Mouse (Mus musculus) ES-E14 (cell line): ENCODE measurements around the gene Sidt1. TPM values are rescaled to one million over a fixed set of nuclear protein-coding genes. Genes with fewer than 3 reads are reported as not detected.

Experiments
- DNase-seq: peaks from one replicate; pipeline ENCODE4 v3.0.0-alpha.2; 2013; ENCODE audit warnings: low read depth, low spot score
- H3K27ac ChIP-seq: 2 replicates; pipeline ENCODE4 v1.5.1; 2012; ENCODE audit warnings: low read depth, mild to moderate bottlenecking, low read length, moderate library complexity, mixed read lengths; ENCODE audit not compliant: poor library complexity, insufficient read depth, severe bottlenecking
- H3K36me3 ChIP-seq: 2 replicates; pipeline ENCODE4 v1.6.1; 2012; ENCODE audit warnings: mild to moderate bottlenecking, low read length, moderate library complexity, mixed read lengths; ENCODE audit not compliant: control insufficient read depth, poor library complexity, insufficient read depth, severe bottlenecking
- H3K4me1 ChIP-seq, 2 experiments: fragments of 150-350 bp in 1 of 2; sonication (generic) in 1 of 2; 2 replicates each; pipeline ENCODE4 v1.6.1; 2012; ENCODE audit warnings: low read length in 2 of 2, mild to moderate bottlenecking in 1 of 2, mixed read lengths in 1 of 2; ENCODE audit not compliant: control insufficient read depth in 2 of 2, insufficient read depth in 2 of 2, poor library complexity in 1 of 2
- H3K4me3 ChIP-seq, 2 experiments: fragments of 150-350 bp in 1 of 2; sonication (generic) in 1 of 2; 2 replicates each; pipeline ENCODE4 v1.5.1; 2012; ENCODE audit warnings: low read length in 2 of 2, low read depth in 1 of 2, mild to moderate bottlenecking in 1 of 2, mixed read lengths in 1 of 2; ENCODE audit not compliant: insufficient read depth in 1 of 2, poor library complexity in 1 of 2, severe bottlenecking in 1 of 2
- H3K9ac ChIP-seq: 2 replicates; pipeline ENCODE4 v1.6.1; 2012; ENCODE audit warnings: low read depth, mild to moderate bottlenecking, low read length, mixed read lengths; ENCODE audit not compliant: poor library complexity, insufficient read depth, severe bottlenecking
- H3K9me3 ChIP-seq: fragments of 150-350 bp; sonication (generic); 2 replicates; pipeline ENCODE4 v1.6.1; 2012; ENCODE audit warnings: low read depth, mild to moderate bottlenecking, low read length; ENCODE audit not compliant: control insufficient read depth, insufficient read depth
- CHD2 ChIP-seq: IDR thresholded peaks from 2 replicates; pipeline ENCODE4 v1.6.1; 2014; ENCODE audit warnings: mild to moderate bottlenecking, low read depth, low read length, inconsistent platforms
- HCFC1 ChIP-seq: IDR thresholded peaks from 2 replicates; pipeline ENCODE4 v1.6.1; 2012; ENCODE audit warnings: low read length, inconsistent platforms, borderline replicate concordance; ENCODE audit not compliant: insufficient read depth
- MAFK ChIP-seq: IDR thresholded peaks from 2 replicates; pipeline ENCODE4 v1.6.1; 2014; ENCODE audit warnings: mild to moderate bottlenecking, low read depth, low read length, inconsistent platforms; ENCODE audit not compliant: insufficient read depth
- ZC3H11A ChIP-seq: IDR thresholded peaks from 2 replicates; pipeline ENCODE4 v1.6.1; 2012; ENCODE audit warnings: low read depth, mild to moderate bottlenecking, inconsistent platforms, low read length, borderline replicate concordance
- ZNF384 ChIP-seq: IDR thresholded peaks from 2 replicates; pipeline ENCODE4 v1.6.1; 2012; ENCODE audit warnings: low read depth, low read length, inconsistent platforms
- in situ Hi-C, 2 experiments: fragments of 600-800 bp; cut with MboI; formaldehyde crosslinking; loops; one replicate each; pipeline ENCODE4 v1.15.1; 2025; ENCODE audit warnings: low sequenced_read_pairs in 2 of 2, inconsistent platforms in 1 of 2; ENCODE audit not compliant: unreplicated experiment in 2 of 2
- total RNA-seq: library from RNA; depleted of rRNA; stranded (reverse); fragments of 300-350 nt; gene quantifications from 2 replicates; pipeline ENCODE4 v1.2.3, GENCODE M21; 2012

Sidt1 gene
- total RNA-seq, 1 experiment = 0.40 TPM

DNA sequence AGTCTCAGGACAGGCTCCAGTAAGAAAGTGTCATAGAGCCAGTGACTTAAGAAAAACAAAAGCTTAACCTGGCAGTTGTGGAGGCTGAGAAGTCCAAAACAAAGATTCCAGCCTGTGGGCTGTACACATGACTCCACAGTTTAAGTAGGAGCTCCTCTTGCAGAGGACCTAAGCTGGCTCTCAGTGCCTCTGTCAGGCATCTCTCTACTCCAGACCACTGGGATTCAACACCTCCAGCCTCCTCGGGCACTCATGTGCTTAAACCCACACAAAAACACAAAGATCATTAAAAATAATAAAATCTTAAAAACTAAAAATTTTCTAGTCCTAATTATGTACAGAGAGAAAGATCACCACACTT, 122.0 kb downstream of the Sidt1 start:
- TF ChIP-seq HCFC1 = no peak
- Histone ChIP-seq H3K9me3 (no peaks in the 10 kb centered on the region), H3K27ac (no peak overlapping the region), H3K36me3 (peaks cover 2% of the 10 kb centered on the region; the same call in 1 of the 2 replicates), H3K4me3 (no peak overlapping the region), H3K9ac (no peak overlapping the region), H3K4me1 (peaks cover 0 to 4% of the 10 kb centered on the region in 2 experiments; a peak in 1 of 4 replicates)
- in situ Hi-C loops = no loop called here
- DNase-seq = no peak

DNA sequence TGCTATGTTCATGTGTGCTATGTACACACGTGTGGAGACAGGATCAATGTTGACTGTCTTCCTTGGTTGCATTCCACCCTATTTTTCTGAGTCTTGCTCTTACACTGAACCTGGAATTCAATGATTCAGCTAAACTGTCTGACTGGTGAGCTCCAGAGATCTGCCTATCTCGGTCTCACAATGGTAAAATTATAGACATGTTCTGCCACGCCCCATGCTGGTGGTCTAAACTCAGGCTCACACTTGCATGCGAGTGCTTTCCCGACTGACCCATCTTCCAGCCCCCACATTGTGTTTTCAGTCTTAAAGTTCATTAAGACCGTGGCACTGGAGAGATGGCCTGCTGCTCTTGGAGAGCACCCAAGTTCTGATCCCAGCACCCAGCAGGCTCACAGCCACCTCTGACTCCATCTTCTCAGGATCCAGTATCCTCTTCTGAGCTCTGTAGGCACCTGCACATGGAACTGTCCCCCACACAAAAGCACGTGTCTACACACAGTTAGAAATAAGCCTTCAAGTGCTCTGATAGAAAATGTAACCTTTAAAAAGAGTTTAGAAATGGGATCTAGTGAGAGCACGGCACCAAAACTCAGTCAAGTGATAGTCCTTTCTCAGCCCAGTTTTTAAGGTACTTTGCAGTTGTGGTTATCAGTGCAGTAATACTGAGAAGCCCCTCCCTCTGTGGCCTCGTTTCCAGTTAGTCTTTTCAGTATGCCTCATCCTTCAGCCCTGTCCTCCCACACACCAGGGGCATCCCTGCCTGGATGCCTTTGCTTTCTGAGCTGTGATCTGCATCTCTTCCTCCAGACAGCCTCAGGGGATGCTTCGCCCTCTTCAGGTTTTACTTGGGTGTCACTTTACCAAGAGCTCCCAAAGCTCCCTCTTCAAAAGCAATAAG, 122.6 kb downstream of the Sidt1 start:
- in situ Hi-C loops = no loop called here
- TF ChIP-seq ZC3H11A (no peak), HCFC1 (no peak), ZNF384 (no peak)
- peak; percentile 7 for DNase-seq
- Histone ChIP-seq H3K4me1 (peaks cover 0 to 4% of the 10 kb centered on the region in 2 experiments; a peak in 1 of 4 replicates), H3K9me3 (no peaks in the 10 kb centered on the region), H3K27ac (no peak overlapping the region), H3K9ac (no peak overlapping the region), H3K36me3 (no peaks in the 10 kb centered on the region), H3K4me3 (no peak overlapping the region)

DNA sequence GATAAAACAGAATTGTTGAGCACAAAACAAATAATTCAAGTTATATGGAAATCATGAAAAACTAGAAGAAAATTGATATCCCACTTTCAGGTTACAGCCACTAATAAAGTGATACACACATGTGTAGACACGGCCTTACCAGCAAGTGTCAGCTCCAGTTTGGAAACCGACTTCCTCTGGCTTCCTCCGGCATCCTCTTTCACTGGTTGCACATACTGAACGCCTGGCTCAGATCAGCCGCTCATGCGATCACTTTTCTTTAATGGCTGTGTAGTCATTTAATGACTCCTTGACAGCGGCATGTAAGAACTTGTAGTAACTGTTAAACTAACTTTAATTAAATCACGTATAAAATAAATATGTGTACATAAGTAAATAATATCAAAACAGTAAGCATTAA, 127.0 kb downstream of the Sidt1 start:
- no peak for TF ChIP-seq HCFC1
- TF ChIP-seq ZNF384 = no peak
- TF ChIP-seq CHD2 = no peak
- no peak for TF ChIP-seq ZC3H11A
- TF ChIP-seq MAFK = no peak
- in situ Hi-C loops = no loop called here
- Histone ChIP-seq H3K4me3 (no peak overlapping the region), H3K27ac (no peak overlapping the region), H3K36me3 (no peaks in the 10 kb centered on the region), H3K9me3 (no peaks in the 10 kb centered on the region), H3K4me1 (peaks cover 0 to 4% of the 10 kb centered on the region in 2 experiments; a peak in 1 of 4 replicates), H3K9ac (no peak overlapping the region)
- no peak for DNase-seq

DNA sequence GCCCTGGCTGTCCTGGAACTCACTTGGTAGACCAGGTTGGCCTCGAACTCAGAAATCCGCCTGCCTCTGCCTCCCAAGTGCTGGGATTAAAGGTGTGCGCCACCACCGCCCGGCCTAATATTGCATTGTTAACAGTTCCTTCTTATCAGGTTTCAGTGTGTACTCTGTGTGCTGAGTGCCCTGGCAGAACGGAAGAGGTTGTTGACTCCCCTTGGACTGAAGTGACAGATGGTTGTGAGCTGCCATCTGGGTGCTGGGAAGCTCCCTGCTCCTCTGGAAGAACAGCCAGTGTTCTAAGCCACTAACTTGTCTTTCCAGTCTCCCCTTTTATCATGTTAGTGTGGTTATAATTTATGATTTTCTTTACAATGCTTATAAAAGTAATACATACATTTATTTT, 128.7 kb downstream of the Sidt1 start:
- no peak for DNase-seq
- H3K36me3 ChIP-seq = no peaks in the 10 kb centered on the region
- in situ Hi-C loops = no loop called here
- H3K9ac ChIP-seq = no peak overlapping the region
- no peaks in the 10 kb centered on the region for H3K9me3 ChIP-seq
- TF ChIP-seq CHD2 (no peak), ZNF384 (no peak), MAFK (no peak)
- no peak overlapping the region for H3K4me3 ChIP-seq
- H3K27ac ChIP-seq = no peak overlapping the region
- peaks cover 0 to 4% of the 10 kb centered on the region in 2 experiments; a peak in 1 of 4 replicates for H3K4me1 ChIP-seq

DNA sequence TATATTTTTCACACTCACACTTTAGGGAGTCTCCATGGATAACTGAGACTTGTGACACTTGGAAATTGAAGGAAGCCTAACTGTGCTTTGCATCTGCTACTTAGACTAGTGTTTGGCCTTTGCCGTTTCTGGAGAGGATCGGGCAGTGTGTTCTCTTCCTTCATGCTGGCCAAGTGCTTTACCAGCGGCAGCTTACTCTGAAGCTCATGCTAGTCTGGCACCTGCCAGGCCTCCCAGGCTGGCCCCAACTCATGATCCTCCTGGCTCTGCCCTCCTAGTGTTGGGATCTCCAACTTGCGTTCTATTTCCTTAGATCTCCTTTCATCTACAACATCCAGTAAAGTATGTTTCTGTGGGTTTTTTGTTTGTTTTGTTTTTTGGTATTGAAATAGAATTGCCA, 132.8 kb downstream of the Sidt1 start:
- no peak overlapping the region for H3K4me3 ChIP-seq
- no peak overlapping the region for H3K27ac ChIP-seq
- no peaks in the 10 kb centered on the region for H3K36me3 ChIP-seq
- no peaks in the 10 kb centered on the region for H3K4me1 ChIP-seq
- no peak for DNase-seq
- H3K9ac ChIP-seq = no peak overlapping the region
- TF ChIP-seq ZC3H11A (no peak), CHD2 (no peak), MAFK (no peak), ZNF384 (no peak), HCFC1 (no peak)
- in situ Hi-C loops = no loop called here
- no peaks in the 10 kb centered on the region for H3K9me3 ChIP-seq
